Mouse (Mus musculus): ENCODE measurements around the gene Timp3. TPM values are rescaled to one million over a fixed set of nuclear protein-coding genes. Genes with fewer than 3 reads are reported as not detected.

Gene Timp3
- total RNA-seq, 2 experiments from 2014 or later, result 61.8 to 62.0 TPM

DNA sequence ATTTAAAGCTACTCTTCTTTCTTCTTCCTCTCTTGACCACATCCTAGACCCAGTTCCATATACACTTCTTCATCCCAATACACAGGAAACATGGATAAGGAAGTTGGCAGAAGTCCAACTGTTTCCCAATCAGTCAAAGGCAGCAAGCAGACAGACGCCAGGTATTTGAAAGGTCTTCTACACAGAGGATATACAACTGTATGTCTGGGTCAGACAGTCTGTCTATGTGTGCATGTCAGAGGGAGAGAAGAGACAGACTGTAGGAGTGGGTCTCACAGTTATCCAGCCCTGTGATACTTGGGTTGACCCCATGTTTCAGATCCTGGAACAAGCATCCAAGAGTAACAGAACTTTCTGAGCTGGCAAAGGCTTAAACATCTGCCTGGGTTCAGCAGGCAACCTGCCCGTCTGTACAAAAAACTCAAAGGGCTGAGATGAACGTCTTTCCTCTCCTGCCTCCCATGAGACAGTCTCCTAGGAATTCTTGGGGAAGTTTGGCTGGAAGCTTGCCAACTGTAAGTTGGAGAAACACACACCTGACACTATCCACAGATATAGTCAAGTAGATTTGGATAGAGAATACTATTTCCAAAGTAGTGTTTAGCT, 46.2 kb downstream of the Timp3 start:
- DNase-seq (ENCODE audit: low spot score in 2 of 2), result no peak
- Histone ChIP-seq H3K27ac (no peak overlapping the region), H3K4me3 (no peak overlapping the region)
- no peak for TF ChIP-seq CTCF (conservative IDR thresholded peaks at IDR 0.05)

DNA sequence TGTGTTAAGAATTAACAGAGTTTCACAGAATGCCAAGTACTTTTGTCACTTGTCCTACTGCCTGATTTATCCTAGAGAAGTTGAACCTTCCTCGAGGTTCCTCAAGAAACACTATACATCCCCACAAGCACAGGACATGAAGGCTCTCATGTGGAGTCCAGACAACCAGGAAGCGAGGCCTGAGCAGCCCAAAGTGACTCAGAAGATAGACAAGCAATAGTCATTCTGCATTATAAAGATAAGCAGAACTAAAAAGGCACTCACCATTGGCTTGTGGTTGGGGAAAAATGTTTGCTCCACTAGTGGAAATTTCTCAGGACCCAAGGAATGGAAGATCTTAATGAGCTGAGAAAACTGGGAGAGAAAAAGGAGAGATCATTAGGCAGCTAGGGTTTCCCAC, 51.1 kb downstream of the Timp3 start:
- H3K4me3 ChIP-seq, result no peak overlapping the region
- TF ChIP-seq CTCF (conservative IDR thresholded peaks at IDR 0.05), result no peak
- no peak for DNase-seq (ENCODE audit: low spot score in 2 of 2)
- H3K27ac ChIP-seq, result no peak overlapping the region

DNA sequence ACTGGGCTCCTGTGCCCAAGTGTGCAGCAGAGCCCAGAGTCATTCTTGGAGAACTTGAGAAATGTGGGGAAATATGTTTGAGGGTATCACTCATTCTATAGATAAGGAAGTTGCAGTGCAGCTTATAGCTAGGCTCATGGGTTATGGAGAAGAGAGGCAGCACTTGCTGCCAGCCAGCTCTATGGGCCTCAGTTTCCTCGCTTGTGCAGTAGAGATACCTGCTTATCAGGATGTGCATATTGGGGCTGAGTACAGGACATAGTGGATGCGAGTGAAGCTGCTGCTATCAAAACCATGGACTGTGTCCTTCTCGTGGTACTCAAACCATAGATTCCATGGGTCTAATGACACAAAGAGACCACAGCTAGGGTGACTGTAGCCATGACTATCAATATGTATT, 52.3 kb downstream of the Timp3 start:
- no peak overlapping the region for H3K27ac ChIP-seq
- TF ChIP-seq CTCF (conservative IDR thresholded peaks at IDR 0.05), result no peak
- no peak for DNase-seq (ENCODE audit: low spot score in 2 of 2)
- H3K4me3 ChIP-seq, result no peak overlapping the region

DNA sequence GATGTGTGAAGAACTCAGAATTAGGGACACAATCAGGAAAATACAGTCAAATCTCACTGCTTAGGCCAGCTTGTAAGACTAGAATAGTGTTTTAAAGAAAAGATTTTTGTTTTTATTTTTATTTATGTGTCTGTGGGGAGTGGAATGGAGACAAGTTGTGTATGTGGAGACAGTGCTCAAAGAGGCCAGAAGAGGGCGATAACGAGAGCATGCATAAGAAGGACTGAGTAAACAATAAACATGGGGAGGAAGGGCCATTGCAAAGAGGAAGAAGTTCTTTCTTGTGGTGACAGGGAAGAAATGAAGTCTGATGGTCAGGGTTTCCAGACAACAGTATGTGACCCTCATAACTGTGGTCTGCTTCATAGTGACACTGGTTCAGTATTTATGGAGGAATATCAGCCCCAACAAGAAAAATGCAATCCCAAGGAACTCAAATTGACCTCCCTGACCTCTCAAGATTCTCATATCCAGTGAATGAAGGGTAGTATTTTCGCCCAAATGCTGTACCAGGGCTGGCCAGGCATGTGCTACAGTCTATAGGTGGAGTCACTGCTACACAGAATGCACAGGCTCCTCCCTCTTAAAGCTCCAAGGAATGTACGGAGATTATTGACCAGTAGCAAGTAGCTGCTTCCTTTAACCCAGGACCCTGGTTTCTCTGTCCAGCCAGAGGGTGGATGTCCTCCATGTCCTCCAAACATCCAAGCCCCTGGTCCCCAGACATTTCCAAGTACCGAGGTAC, 56.8 kb downstream of the Timp3 start:
- Histone ChIP-seq H3K4me3 (no peak overlapping the region), H3K27ac (no peak overlapping the region)
- peak; percentile 82 for TF ChIP-seq CTCF (conservative IDR thresholded peaks at IDR 0.05)
- DNase-seq (ENCODE audit: low spot score in 2 of 2), result no peak

DNA sequence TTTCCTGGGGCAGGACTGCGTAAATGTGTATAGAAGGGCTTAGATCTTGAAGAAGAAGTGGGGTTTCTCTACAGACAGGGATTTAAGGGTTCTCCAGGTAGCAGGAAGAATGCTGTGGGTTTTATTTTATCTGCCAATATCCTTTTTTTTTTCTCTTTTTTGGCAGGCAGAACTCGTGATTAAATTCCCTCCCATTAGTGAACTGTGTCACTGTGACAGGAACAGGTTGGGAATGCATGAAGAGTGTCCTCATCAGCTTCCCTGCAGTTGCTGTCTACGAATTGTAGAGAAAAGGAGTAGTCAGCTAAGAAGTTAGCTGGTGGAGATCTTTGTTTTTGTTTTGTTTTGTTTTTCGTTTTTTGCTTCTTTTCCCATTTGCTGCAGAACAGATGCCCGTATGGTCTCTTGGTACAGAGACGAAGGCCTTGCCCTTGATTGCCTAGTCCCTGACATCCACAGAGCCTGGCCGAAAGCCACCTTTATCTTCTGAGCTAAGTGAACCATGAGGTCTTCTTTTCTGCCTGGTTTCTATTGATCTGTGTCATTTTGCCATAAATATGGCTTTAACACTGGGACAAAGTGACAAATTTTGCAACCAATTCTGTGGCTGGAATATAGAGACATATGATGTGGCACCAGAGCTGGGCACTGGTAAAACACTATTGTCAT, 58.3 kb downstream of the Timp3 start:
- no peak for TF ChIP-seq CTCF (conservative IDR thresholded peaks at IDR 0.05)
- Histone ChIP-seq H3K27ac (no peak overlapping the region), H3K4me3 (no peak overlapping the region)
- no peak for DNase-seq (ENCODE audit: low spot score in 2 of 2)

DNA sequence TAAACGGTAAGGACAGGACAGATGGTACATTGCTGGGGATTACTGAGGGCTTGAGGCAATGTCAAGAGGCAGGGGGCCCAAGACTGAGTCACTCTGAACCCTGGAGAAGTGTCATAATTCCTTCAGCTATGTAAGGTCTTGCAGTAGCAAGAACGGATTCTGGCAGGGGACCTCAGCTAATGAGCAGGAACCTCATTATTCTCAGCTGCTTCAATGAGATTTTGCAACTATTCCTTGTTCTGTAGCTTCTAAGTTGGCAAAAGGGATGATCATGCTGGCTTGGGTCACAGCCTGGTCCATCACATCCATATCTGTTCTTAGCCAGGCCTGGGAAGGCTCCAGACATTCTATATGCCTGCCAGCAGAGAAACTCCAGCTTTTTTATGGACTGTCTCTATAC, 59.0 kb downstream of the Timp3 start:
- TF ChIP-seq CTCF (conservative IDR thresholded peaks at IDR 0.05), result no peak
- DNase-seq (ENCODE audit: low spot score in 2 of 2), result no peak
- no peak overlapping the region for H3K4me3 ChIP-seq
- H3K27ac ChIP-seq, result peak overlapping the region; percentile 46; the same call in 1 of the 2 replicates

DNA sequence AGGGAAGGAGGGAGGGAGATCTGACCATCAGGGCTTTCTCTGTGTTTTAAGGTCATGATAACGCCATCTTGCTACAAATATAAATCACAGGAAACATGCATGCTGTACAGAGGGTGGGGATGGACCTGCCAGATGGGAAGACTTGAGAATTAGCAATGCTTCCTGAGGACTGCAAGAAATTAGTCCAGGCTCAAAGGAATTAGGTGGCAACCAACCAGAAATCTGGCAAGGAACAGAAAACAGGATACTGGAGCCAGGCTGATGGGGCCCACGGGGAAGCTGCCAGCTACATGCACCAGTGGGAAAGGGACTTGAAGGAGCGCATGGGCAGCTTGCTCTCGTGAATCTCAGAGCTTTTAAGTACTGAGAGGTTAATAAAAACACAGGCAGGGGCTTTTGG, 59.5 kb downstream of the Timp3 start:
- TF ChIP-seq CTCF (conservative IDR thresholded peaks at IDR 0.05), result no peak
- DNase-seq (ENCODE audit: low spot score in 2 of 2), result peak in 1 of 2 experiments; percentile 29
- Histone ChIP-seq H3K27ac (peak overlapping the region; percentile 46), H3K4me3 (no peak overlapping the region)

DNA sequence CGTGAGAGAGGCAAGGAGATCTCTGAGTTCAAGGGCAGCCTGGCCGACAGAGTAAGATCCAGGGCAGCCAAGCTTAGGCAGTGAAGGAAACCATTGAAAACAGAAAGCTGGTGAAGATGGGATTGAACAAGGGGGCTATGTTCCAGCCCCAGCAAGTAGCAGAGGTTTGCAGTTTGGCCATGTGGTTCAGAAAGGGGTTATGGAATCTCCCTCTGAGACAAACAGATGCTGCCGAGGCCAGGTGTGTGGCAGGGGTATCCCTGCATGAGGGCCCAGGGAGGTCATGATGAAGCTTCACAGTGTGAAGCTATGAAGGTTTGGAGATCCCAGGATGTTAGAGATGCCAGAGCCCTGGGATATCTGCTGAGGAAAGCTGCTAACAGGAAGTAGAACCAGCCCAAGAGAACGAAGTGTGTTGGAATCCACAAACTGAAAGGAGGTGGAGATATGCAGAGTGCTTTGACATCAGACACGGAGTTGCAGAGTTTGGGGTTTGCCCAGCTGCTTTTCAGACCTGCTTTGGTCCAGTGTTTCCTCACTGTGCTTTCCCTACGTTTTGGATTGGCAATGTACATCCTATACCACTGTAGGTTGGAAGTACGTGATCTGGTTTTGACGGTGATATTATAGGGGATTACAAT, 63.6 kb downstream of the Timp3 start:
- no peak for DNase-seq (ENCODE audit: low spot score in 2 of 2)
- TF ChIP-seq CTCF (conservative IDR thresholded peaks at IDR 0.05), result no peak

DNA sequence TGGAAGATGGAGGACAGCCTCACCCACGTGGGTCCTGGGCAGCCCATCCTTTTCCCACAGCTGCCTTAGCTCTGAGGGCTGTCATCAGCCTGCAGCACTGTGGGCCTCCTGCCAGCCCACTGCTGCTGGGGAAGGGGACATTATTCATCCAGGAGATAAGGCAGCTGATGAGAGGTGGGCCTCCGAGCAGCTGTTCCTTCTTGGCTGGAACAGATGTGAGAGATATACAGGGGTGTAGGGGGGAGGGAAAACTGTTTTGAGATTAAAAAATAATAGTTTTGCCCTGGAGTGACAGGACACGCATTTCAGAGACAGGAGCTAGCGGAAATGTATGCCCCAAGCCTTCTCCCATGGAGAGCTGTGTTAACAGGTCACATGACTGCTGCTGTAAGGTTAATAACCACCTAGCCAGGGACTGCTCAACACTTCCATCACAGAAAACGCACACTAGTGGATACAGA, 65.5 kb downstream of the Timp3 start:
- TF ChIP-seq CTCF (conservative IDR thresholded peaks at IDR 0.05), result no peak
- no peak for DNase-seq (ENCODE audit: low spot score in 2 of 2)
- no peak overlapping the region for H3K27ac ChIP-seq

More for the DNA sequence above, 63.6 kb downstream of the Timp3 start:
- Histone ChIP-seq H3K4me3 (no peak overlapping the region), H3K27ac (no peak overlapping the region)

DNA sequence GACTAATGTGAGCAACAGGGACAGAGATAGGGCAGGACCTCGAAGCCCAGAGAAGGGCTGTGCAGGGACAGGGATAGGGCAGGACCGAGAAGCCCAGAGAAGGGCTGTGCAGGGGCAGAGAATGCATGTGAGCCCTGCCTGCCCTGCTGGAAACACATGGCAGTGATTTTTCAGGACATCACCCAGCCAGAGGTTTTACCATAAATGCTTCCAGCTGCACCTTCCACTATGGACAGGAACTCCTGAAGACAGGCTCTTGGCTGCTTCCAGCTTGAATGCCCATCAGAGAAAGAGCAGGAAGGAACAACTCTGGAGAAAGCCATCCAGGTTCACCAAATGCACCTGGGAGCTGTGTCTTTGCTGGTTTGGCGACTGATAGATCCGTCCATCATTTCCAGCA, 67.2 kb downstream of the Timp3 start:
- Histone ChIP-seq H3K4me3 (no peak overlapping the region), H3K27ac (no peak overlapping the region)
- DNase-seq (ENCODE audit: low spot score in 2 of 2), result no peak
- TF ChIP-seq CTCF (conservative IDR thresholded peaks at IDR 0.05), result no peak

More for the DNA sequence above, 65.5 kb downstream of the Timp3 start:
- H3K4me3 ChIP-seq, result no peak overlapping the region

DNA sequence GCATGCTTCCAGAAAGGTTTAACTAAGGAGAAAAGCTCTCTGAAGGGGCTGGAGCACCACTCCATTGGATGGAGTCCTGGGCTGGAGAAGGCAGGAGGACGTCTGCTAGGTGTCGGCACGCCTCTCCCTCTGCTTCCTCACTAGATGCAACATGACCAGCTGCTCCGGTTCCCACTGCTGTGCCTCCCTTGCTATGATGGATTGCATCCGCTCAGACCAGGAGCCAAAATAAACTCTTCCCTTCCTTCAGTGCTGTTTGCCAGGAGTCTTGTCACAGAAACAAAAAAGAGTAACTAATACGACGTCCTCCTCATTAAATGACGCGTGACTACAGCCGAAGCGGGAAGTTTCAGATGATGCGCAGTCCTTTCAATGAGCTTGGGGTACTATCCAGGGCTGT, 68.6 kb downstream of the Timp3 start:
- Histone ChIP-seq H3K4me3 (no peak overlapping the region), H3K27ac (no peak overlapping the region)
- TF ChIP-seq CTCF (conservative IDR thresholded peaks at IDR 0.05), result no peak
- no peak for DNase-seq (ENCODE audit: low spot score in 2 of 2)

DNA sequence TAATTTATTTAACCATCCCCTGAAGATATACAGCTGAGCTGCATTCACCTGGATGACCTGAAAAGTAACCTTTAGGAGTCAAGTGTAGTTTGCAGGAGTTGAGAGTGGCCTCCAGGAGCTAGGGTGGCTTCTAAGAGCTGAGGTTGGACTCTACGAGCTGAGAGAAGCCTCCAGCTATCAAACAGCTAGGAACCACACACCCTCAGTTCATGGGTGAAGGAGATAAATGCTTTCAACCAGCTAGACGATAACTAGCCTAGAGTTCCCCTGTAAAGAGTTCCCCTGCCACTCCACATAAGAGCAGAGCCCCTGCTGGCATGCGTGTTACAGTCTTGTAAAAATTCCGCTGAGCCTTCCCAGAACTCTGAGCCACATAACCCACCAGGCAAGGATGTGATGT, 69.2 kb downstream of the Timp3 start:
- no peak for DNase-seq (ENCODE audit: low spot score in 2 of 2)
- Histone ChIP-seq H3K27ac (no peak overlapping the region), H3K4me3 (no peak overlapping the region)
- no peak for TF ChIP-seq CTCF (conservative IDR thresholded peaks at IDR 0.05)

DNA sequence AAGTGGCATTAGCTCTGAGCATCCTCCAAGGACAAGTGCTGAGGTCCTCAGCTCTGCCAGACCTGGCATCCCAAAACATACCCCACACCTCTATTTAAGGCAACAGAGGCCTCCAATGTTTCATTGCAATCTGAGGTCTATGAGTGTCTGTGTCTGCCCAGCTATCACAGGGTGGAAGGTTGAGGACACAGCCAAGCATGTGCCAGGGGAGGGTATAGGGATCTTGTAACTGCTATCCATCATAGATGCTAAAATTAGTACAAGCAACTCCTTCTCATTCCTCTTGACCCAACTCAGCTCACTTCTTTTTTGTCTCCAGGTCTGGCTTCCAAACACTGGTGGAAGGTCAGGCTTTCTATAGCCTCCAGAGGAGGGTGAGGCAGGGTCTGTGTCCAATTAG, 71.4 kb downstream of the Timp3 start:
- TF ChIP-seq CTCF (conservative IDR thresholded peaks at IDR 0.05), result no peak
- Histone ChIP-seq H3K4me3 (no peak overlapping the region), H3K27ac (no peak overlapping the region)
- DNase-seq (ENCODE audit: low spot score in 2 of 2), result no peak
